Mouse (Mus musculus) erythroblast, embryonic 14.5 days (primary cell): Measurements from ENCODE around the gene Trim31. TPM values are rescaled to one million over a fixed set of nuclear protein-coding genes. Genes with fewer than 3 reads are reported as not detected.
"Not testable (repeated sequence)": the region's sequence is repeated elsewhere in the genome, so short reads cannot be mapped to it uniquely, and the experiment has no call there.

ENCODE experiments used
- H3K27me3 ChIP-seq: 2 replicates; pipeline ENCODE4 v1.6.1; 2012; ENCODE audit warnings: inconsistent platforms; ENCODE audit not compliant: control insufficient read depth
- H3K36me3 ChIP-seq: 2 replicates; pipeline ENCODE4 v1.6.1; 2012; ENCODE audit warnings: mild to moderate bottlenecking, inconsistent platforms; ENCODE audit not compliant: control insufficient read depth
- H3K4me1 ChIP-seq: 2 replicates; pipeline ENCODE4 v1.6.1; 2012; ENCODE audit warnings: inconsistent platforms; ENCODE audit not compliant: control insufficient read depth
- H3K4me3 ChIP-seq: replicated peaks from 2 replicates; pipeline ENCODE3; 2012; ENCODE audit warnings: moderate library complexity, mild to moderate bottlenecking, inconsistent platforms
- H3K9me3 ChIP-seq: 2 replicates; pipeline ENCODE4 v1.6.1; 2012; ENCODE audit warnings: low read length, inconsistent platforms, mixed read lengths; ENCODE audit not compliant: control insufficient read depth
- GATA1 ChIP-seq: IDR thresholded peaks from 2 replicates; pipeline ENCODE4 v1.6.1; 2012; ENCODE audit warnings: low read length, inconsistent platforms, mixed read lengths
- TAL1 ChIP-seq: IDR thresholded peaks from 3 replicates; pipeline ENCODE4 v1.6.1; 2012; ENCODE audit warnings: low read length, inconsistent platforms, mixed read lengths
- polyA plus RNA-seq: library from polyadenylated mRNA; stranded (reverse); fragments of >175 nt; gene quantifications from 2 replicates; pipeline ENCODE4 v1.2.3, GENCODE M21; 2012

The Trim31 gene
- polyA plus RNA-seq, 1 experiment = not detected

DNA sequence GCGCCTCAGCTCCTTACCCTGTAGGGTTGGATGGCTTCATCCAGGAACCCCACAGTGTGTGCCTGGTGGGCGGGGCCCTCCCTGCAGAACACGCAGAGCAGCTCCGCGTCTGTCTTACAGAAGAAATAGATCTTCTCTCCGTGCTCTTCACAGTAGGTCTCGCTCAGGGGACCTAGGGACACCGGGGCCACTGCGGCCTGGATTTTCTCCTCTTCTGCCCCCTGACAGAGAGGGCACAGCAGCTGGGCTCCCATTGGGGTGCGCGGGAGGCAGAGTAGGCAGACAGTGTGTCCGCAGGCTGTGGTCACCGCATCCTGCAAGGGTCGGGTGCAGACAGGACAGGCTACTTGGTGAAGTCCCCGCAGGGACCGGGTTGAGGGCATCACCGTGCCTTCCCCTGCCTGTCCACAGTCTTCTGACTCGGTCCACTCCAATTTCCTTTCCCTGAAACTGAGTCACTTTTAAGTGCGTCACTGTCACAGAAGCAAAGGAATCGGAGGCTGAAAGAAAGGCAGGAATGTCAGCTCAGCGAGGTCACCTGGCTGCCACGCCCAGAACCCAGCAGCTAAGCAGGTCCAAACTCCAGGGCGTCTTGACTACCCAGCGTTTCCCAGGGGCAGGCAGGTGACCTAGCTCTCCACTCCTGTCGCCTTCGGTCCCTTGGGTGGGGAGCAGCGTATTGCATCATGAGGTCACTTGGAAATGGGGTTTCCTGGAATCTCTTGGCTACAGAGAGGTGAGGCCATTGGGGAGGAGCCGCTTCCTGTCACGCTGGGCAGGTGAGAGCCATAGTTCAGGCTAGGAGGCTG is 31.0 kb upstream of the Trim31 start, which contains the start of gene Trim15:
Gene Trim15 (minus strand): TSS at position 492 of the 809 bp plus-strand sequence.
- H3K27me3 ChIP-seq = peaks cover 55% of the 10 kb centered on the region
- no peak for TF ChIP-seq TAL1
- TF ChIP-seq GATA1 = no peak
- no peaks in the 10 kb centered on the region for H3K9me3 ChIP-seq
- H3K36me3 ChIP-seq = peaks cover 25% of the 10 kb centered on the region
- peak within 1 kb of the TSS; percentile 64 for H3K4me3 ChIP-seq
- H3K4me1 ChIP-seq = peaks cover 64% of the 10 kb centered on the region

DNA sequence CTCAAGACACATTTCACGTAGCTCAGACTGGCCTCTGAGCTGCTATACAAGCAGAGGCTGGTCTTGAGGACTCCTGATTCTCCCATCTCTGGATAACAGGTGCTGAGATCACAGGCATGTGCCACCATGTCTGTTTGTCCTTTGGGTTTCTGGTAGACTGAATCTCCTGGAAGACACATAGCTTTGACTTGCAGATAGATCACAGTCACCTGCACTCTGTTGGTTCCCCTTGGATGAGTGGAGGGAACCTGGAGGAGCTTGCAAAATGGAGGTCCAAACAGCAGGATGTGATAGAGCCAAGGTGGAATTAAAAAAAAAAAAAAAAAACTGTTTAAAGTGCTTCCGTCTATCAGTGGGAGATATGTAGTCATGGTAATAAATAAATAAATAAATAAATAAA is 29.1 kb upstream of the Trim31 start:
- Histone ChIP-seq H3K36me3 (peaks cover 43% of the 10 kb centered on the region), H3K27me3 (peaks cover 36% of the 10 kb centered on the region), H3K4me3 (peak overlapping the region; percentile 79), H3K4me1 (peaks cover 78% of the 10 kb centered on the region), H3K9me3 (no peaks in the 10 kb centered on the region)
- TF ChIP-seq TAL1 (no peak), GATA1 (no peak)

GRCm38 (mm10) chr17:36869284-36869954 is 28.5 kb upstream of the Trim31 start, which contains the start of gene Trim10:
Gene Trim10, plus strand, starts transcription at chr17:36869574.
- H3K4me1 ChIP-seq = peaks cover 78% of the 10 kb centered on the region

GRCm38 (mm10) chr17:36869955-36870810 is 27.7 kb upstream of the Trim31 start:
- Histone ChIP-seq H3K36me3 (peaks cover 57% of the 10 kb centered on the region), H3K4me3 (peak overlapping the region; percentile 79)
- no peak for TF ChIP-seq TAL1
- TF ChIP-seq GATA1 = no peak

More at GRCm38 (mm10) chr17:36869284-36869954, 28.5 kb upstream of the Trim31 start, which contains the start of gene Trim10:
- Histone ChIP-seq H3K9me3 (no peaks in the 10 kb centered on the region), H3K27me3 (peaks cover 30% of the 10 kb centered on the region), H3K36me3 (peaks cover 49% of the 10 kb centered on the region), H3K4me3 (peak within 1 kb of the TSS; percentile 79)
- peak; percentile 99 for TF ChIP-seq GATA1
- TF ChIP-seq TAL1 = peak; percentile 99

GRCm38 (mm10) chr17:36874636-36875035 is 23.3 kb upstream of the Trim31 start:
- Histone ChIP-seq H3K27me3 (no peaks in the 10 kb centered on the region; the same call in 1 of the 2 replicates), H3K9me3 (no peaks in the 10 kb centered on the region; the same call in 1 of the 2 replicates), H3K4me1 (peaks cover 61% of the 10 kb centered on the region), H3K36me3 (peaks cover 94% of the 10 kb centered on the region), H3K4me3 (peak overlapping the region; percentile 46)
- no peak for TF ChIP-seq GATA1
- TF ChIP-seq TAL1 = no peak

More at GRCm38 (mm10) chr17:36869955-36870810, 27.7 kb upstream of the Trim31 start:
- Histone ChIP-seq H3K9me3 (no peaks in the 10 kb centered on the region), H3K27me3 (peaks cover 22% of the 10 kb centered on the region), H3K4me1 (peaks cover 78% of the 10 kb centered on the region)

- Histone ChIP-seq H3K4me3 (no peak overlapping the region), H3K27me3 (peaks cover 26% of the 10 kb centered on the region), H3K9me3 (no peaks in the 10 kb centered on the region)
Observed at GRCm38 (mm10) chr17:36883350-36883749, 14.6 kb upstream of the Trim31 start.

DNA sequence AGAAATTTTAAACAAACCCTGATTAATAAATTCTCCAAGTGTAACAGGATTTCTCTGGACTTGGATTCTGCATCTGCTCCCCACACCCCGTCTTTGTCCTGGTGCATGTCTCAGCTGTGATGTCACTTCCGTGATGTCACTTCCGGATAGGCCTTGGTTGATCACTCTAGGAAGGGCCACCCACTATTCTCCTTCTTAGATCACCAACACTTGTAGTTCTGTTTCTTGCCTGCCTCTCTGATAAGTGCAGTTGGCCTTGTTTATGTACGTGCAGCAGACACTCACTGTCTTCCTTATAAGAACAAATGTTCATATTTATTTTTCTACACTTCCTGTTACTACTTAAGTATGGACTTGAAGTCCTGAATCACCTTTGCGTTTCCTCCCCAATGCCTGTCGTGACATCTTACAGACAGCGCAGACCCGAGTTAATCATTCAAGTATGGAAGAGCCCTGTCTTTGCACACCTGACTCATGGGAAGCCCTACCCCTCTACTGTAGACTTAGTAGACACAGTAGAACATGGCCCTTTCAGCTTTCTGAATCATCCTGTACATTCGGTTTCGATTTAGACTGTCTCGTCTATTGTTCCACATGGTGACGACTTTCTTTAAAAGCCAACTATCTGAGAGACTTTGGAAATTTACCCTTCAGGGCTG is 12.7 kb upstream of the Trim31 start:
- peaks cover 6% of the 10 kb centered on the region for H3K4me1 ChIP-seq
- no peak for TF ChIP-seq GATA1
- no peak for TF ChIP-seq TAL1
- no peaks in the 10 kb centered on the region for H3K36me3 ChIP-seq
- no peaks in the 10 kb centered on the region for H3K9me3 ChIP-seq
- no peak overlapping the region for H3K4me3 ChIP-seq
- H3K27me3 ChIP-seq = peaks cover 42% of the 10 kb centered on the region

More at GRCm38 (mm10) chr17:36883350-36883749, 14.6 kb upstream of the Trim31 start:
- peaks cover 11% of the 10 kb centered on the region for H3K4me1 ChIP-seq
- peaks cover 8% of the 10 kb centered on the region for H3K36me3 ChIP-seq
- TF ChIP-seq GATA1 = no peak
- TF ChIP-seq TAL1 = no peak

- Histone ChIP-seq H3K9me3 (no peaks in the 10 kb centered on the region), H3K4me3 (no peak within 1 kb of the TSS), H3K4me1 (no peaks in the 10 kb centered on the region; the same call in 1 of the 2 replicates), H3K36me3 (no peaks in the 10 kb centered on the region), H3K27me3 (peaks cover 49% of the 10 kb centered on the region)
- TF ChIP-seq GATA1 = no peak
- TF ChIP-seq TAL1 = no peak
Observed at GRCm38 (mm10) chr17:36890073-36890903, 7.6 kb upstream of the Trim31 start, which contains the start of gene Trim40. Gene Trim40, minus strand, starts transcription at chr17:36890123.

- peaks cover 45% of the 10 kb centered on the region for H3K27me3 ChIP-seq
- not testable (repeated sequence) for H3K36me3 ChIP-seq, H3K9me3 ChIP-seq, H3K4me3 ChIP-seq, H3K4me1 ChIP-seq
Observed at GRCm38 (mm10) chr17:36891496-36891895, 6.4 kb upstream of the Trim31 start.
